Mouse (Mus musculus) skeletal muscle tissue, adult 2 months (tissue): Measurements from ENCODE around the gene Ttc3.
"Not testable (repeated sequence)": the region's sequence is repeated elsewhere in the genome, so short reads cannot be mapped to it uniquely, and the experiment has no call there.

Experiments used
- DNase-seq: peaks from one replicate; pipeline ENCODE4 v3.0.0-alpha.2; 2012; ENCODE audit warnings: low read depth, low spot score

Ttc3 gene

GRCm38 (mm10) chr16:94428948-94429347 is 58.5 kb downstream of the Ttc3 start:
- DNase-seq: no peak

- no peak for DNase-seq
Observed at GRCm38 (mm10) chr16:94435495-94436234, 65.2 kb downstream of the Ttc3 start.

GRCm38 (mm10) chr16:94436801-94437200 is 66.4 kb downstream of the Ttc3 start:
- DNase-seq: peak; percentile 13

DNA sequence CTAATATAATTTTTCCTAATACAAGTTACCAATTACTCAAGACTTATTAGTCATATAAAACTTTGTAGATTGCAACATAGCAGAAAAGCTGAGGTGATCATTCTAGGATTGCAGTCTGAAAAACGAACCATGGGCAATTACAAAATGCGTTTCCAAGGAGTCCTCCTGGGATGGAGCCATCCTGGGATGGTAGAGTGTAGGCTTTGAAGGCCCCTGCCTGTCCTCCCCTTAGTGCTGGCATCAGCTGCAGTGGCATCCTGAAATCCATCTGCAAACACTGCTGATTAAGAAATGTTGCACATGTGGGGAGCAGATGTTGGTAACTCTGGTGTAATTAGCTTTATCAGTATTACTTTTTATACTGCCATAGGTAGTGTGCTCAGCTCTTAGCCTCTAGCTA is 70.9 kb downstream of the Ttc3 start:
- no peak for DNase-seq

- no peak for DNase-seq
Observed at GRCm38 (mm10) chr16:94449151-94449550, 78.7 kb downstream of the Ttc3 start.

DNA sequence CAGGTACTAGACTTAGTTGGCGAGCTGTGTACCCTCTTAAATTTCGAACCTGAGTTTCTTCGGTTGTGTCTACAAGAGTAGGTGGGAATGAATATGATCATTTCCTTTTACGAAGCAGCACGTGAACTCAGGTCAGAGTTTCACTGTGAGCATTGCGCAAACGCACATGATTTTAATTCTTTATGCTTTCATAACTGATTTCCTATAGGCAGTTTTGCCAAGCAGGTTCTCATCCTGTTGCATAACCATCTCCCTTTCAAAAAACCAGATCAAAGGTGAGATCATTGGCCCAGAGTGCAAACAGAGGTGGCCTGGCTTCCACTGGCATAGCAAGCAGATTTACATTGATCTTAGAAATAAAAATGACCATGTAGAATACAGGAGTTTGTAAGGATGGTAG is 79.2 kb downstream of the Ttc3 start:
- DNase-seq: no peak

DNA sequence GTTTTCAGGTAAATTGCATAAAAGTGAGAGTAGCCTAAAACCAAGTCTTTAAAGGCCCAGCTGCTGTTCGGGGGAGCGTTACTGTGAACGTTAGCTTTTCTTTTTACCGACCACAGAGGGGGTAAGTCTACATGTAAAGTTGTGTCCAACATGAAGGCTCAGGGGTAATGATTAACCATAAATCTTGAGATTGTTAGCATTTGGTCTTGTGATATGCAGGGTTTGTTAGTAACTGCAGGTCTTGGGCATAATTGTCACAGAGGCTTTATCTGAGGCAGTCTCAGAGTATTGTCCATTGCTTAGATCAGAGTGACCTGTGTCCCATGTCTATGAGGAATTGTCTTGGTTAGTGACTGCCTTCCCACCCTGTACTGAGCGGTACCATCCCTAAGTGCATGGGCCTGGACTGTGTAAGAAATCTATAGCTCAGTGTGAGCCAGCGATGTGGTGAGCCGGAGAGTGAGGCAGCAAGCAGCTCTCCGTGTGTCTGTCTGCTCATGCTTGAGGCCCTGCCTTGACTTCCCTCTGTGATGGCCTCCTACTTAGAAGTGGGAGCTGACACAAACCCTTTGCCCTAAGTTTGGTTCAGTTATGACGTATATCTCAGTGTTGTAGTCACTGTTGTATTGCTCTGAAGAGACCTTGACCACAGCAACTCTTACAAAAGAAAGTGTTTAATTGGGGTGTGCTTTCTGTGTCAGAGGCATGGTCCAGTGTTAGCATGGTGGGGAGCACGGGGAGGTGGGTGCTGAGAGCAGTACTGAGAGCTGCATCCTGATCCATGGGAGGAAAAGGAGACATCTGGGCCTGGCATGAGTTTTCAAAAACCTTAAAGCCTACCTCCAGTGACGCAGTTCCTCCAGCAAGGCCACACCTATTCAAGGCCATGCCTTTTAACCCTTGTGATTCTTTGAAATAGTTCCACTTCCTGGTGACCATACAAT is 81.4 kb downstream of the Ttc3 start:
- no peak for DNase-seq

DNA sequence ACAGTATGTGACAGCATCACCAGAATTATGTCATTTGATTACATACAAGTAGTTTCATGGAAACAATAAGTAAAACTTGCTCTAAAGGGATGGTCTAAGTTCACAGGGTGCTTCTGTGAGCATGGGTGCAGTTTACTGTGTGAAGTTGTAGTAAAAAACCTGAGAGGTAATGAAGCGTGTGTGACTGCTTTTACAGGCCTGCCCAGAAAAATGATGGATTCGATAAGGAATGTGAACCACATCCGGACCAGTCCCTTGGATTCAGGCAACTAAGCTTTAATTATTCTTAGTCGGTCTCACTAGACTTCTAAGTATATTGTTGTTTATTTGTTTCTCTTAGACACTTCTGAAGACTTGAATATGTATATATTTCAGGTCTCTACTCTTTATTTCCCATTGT is 82.3 kb downstream of the Ttc3 start:
- no peak for DNase-seq

DNA sequence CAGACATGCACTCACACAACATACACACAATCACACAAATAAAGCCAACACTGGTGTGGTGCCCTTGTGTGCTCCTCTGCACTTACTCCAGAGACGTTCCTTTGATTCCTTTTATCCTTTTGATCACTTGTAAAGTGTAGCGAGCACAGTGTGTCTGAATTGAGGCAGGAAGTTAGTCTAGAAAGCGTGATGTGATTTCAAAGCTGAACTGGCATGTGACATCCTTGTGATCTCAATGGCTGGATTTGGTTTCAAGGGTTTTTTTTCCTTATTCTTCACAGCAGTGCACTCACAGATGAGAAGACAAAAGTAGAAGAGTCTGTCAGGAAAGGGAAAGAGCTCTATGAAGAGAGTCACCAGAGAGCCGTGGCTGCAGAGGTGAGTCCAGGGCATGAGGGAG is 83.7 kb downstream of the Ttc3 start:
- DNase-seq: no peak

DNA sequence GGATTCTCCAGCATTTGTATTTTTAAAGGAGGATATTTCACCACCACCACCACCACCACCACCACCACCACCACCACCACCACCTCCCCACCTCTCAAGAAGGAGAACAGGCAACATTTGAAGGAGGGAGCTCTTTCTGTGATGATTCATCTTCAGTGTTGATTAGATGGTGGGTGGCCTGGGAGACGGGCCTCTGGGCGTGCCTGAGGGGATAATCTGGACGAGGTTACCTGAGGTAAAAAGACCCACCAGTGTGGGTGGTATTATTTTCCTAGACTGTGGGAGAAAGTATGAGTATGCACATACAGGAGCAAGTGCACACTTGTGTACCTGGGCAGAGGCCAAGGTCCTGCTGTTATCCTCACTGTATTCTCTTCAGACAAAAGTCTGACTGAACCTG is 93.6 kb downstream of the Ttc3 start:
- no peak for DNase-seq

- no peak for DNase-seq
Observed at GRCm38 (mm10) chr16:94465900-94466299, 95.5 kb downstream of the Ttc3 start.

DNA sequence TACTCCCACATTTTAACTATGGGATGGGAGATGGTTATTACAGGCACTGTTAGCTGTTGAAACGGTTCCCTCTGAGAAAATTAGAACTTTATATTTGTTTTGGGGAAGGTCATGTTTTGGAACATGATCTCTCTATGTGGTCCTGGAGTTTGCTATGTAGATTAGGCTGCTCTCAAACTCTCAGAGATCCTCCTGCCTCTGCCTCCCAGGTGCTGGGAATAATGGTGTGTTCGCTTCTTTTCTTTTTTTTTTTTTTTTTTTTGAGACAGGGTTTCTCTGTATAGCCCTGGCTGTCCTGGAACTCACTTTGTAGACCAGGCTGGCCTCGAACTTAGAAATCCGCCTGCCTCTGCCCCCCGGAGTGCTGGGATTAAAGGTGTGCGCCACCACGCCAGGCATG is 95.9 kb downstream of the Ttc3 start:
- not testable (repeated sequence) for DNase-seq

DNA sequence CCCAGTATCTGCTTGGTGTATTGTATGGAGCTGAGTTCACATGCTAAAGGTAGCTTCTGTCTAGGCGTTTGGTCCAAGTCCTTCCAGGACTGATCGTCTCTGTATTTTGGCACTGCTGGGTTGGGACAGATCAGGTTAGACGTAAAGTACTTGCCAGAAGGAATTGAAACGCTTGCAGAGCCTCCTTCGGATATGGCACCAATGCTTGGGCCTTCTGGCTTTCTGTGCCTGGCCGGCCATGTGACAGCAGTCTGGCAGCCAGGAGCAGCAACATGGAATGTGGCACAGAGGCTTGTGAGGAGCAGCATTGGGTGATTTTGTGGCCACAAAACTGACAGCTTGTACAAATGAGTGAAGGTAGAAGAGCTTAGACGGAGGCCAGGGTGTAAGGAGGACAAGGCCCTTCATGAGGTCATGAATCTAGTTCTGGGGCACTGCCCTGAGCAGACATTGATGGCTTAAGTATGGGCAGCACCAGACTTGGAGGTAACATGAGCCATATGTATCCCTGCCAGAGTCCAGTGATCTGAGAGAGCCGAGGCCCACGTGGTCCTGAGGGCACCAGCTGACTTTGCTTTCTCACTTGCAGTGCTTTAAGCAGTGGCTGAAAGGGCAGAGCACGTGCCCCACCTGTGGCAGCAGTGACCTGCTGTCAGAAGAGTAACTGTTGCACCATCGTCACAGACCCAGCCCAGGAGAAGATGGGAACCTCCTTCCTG is 97.1 kb downstream of the Ttc3 start:
- DNase-seq: peak; percentile 93

GRCm38 (mm10) chr16:94468391-94468790 is 98.0 kb downstream of the Ttc3 start:
- peak; percentile 55 for DNase-seq

- DNase-seq: peak; percentile 87
Observed at GRCm38 (mm10) chr16:94472515-94472951, 102.1 kb downstream of the Ttc3 start.

DNA sequence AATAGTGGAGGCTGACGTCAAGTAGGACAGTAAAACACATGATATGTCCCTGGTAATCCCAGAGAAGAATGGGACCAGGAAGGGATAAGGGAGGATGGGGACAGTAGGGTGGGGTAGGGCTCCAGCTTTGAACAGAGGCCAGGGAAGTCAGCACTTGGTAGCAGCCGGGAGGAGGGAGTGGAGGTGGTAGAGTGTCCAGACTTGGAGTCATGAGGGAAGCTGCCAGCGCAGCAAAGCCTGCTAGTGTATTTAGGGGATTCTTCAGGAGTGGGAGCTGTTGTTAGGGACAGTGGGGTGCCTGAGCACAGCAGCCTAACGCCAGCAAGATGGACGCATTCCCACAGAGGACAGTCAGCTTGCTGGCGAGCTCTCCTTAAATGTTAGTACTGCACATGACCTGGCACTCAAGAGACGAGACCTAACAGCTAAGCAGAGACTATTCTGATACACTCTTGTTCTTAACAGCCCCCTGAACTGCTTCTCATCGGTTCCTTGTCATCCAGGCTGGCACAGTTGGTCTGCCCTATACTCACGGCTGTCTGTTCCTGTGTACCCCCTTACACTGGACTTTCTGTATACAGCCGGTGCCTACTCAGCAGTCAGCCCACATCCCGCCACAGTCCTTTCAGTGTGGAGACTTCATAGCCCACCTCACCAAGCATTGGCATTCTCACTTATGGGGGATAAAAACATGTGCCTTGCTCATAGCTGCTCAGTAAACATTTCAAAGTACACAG is 102.8 kb downstream of the Ttc3 start:
- DNase-seq: peak; percentile 48

GRCm38 (mm10) chr16:94484752-94485535 is 114.5 kb downstream of the Ttc3 start:
- DNase-seq: no peak

- DNase-seq: no peak
Observed at GRCm38 (mm10) chr16:94487341-94487740, 116.9 kb downstream of the Ttc3 start.

GRCm38 (mm10) chr16:94489326-94489725 is 118.9 kb downstream of the Ttc3 start:
- no peak for DNase-seq

DNA sequence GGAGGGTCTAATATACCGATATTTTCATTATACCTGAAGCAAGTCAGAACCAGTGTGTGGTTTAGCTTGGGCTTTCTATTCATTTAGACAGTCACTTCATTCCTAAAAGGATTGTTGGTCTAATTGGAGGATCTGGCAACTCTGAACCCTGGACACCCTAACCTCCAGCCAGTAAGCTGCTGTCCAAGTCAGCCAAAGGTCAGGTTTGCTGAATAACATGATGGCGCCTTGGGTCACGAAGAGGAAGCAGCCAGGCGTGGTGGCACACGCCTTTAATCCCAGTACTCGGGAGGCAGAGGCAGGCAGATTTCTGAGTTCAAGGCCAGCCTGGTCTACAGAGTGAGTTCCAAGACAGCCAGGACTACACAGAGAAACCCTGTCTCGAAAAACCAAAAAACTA is 126.8 kb downstream of the Ttc3 start:
- DNase-seq: not testable (repeated sequence)

DNA sequence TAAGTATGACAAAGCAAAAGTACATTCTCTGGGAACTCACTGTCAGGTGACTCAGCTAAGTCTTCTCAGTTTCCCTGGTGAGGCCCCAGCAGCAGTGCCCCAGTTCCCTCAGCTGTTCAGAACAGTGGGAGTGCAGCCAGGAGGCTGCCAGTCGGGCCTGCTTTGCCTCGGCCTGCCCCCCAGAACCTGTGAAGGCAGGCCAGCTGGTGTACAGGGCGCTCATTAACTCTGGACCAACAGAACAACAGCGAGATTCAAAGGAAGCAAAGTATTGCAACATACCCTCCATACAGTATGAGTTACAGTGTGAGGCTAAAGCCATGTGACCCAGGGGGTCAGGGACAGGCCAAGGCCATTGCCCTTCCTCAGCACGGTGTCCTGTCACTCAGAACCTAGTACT is 127.5 kb downstream of the Ttc3 start:
- peak; percentile 49 for DNase-seq
